Mouse (Mus musculus) brain, embryonic 14.5 days (tissue): Measurements from ENCODE around the gene Sergef.
A peak's percentile ranks its signal among the peaks of the same experiment; 100 is the strongest.

ENCODE experiments used
- CTCF ChIP-seq: fragments of 200-500 bp; IDR thresholded peaks from 2 replicates; pipeline ENCODE4 v1.5.1; 2012; ENCODE audit warnings: inconsistent platforms, mild to moderate bottlenecking, moderate library complexity, borderline replicate concordance; ENCODE audit not compliant: insufficient read depth, insufficient read length; ENCODE audit errors: extremely low read depth
- POLR2A ChIP-seq: fragments of 200-500 bp; IDR thresholded peaks from 2 replicates; pipeline ENCODE4 v1.6.1; 2012; ENCODE audit warnings: mild to moderate bottlenecking, inconsistent platforms, borderline replicate concordance; ENCODE audit not compliant: poor library complexity, insufficient read depth, insufficient read length, severe bottlenecking; ENCODE audit errors: extremely low read depth

DNA sequence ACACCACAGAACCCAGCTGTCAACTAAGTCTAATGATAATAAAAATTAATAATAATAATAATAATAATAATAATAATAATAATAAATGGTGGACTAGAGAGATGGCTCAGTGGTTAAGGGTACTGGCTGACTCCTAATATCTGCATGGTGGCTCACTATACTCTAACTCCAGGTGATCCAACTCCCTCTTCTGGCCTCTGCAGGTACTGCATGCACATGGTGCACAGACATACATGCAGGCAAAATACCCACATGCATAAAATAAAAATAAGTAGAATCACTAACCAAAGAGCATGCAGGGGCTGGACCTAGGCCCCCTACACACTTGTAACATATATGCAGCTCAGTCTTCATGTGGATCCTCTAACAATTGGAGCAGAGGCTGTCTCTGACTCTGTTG lies 75.8 kb downstream of the Sergef start:
- peak; percentile 38; the same call in 1 of the 2 replicates for TF ChIP-seq CTCF
- no peak for TF ChIP-seq POLR2A
